Mouse (Mus musculus) heart, postnatal 0 days (tissue): ENCODE results near the gene Prr13.

ENCODE experiments used
- CTCF ChIP-seq: IDR thresholded peaks from 2 replicates; pipeline ENCODE4 v1.5.1; 2016; ENCODE audit warnings: antibody characterized with exemption, control low read depth, low read depth
- EP300 ChIP-seq: IDR thresholded peaks from 2 replicates; pipeline ENCODE4 v1.6.1; 2016; ENCODE audit warnings: antibody characterized with exemption, low read depth

GRCm38 (mm10) chr15:102505073-102505769 is 46.4 kb downstream of the Prr13 start:
- TF ChIP-seq CTCF (no peak), EP300 (no peak)
